Mouse (Mus musculus): ENCODE results near the gene Gm20518. TPM values are rescaled to one million over a fixed set of nuclear protein-coding genes. Genes with fewer than 3 reads are reported as not detected.

Gene Gm20518
- polyA plus RNA-seq, 1 experiment: 0.28 TPM

GRCm38 (mm10) chr16:17795643-17796042 lies 95.8 kb downstream of the Gm20518 start:
- TF ChIP-seq GATA1 (IDR thresholded peaks at IDR 0.05; ENCODE audit: low read length): no peak

- TF ChIP-seq GATA1 (IDR thresholded peaks at IDR 0.05; ENCODE audit: low read length): no peak
These were observed 97.4 kb downstream of the Gm20518 start for GRCm38 (mm10) chr16:17794047-17794446.

- no peak for TF ChIP-seq GATA1 (IDR thresholded peaks at IDR 0.05; ENCODE audit: low read length)
These were observed 98.7 kb downstream of the Gm20518 start for GRCm38 (mm10) chr16:17792728-17793127.

GRCm38 (mm10) chr16:17785337-17785736 lies 106.1 kb downstream of the Gm20518 start:
- TF ChIP-seq GATA1 (IDR thresholded peaks at IDR 0.05; ENCODE audit: low read length): no peak

Other genes starting within 250 kb of the Gm20518 start
- 6.1 and 7.5 TPM in 2 replicates for gene Ccdc74a, start 245.2 kb downstream of the Gm20518 start, polyA plus RNA-seq (2012)
- 176 and 227 TPM in 2 replicates for gene Med15, start 158.8 kb downstream of the Gm20518 start, polyA plus RNA-seq (2012)
- not detected in 2 replicates for gene Klhl22, start 132.1 kb downstream of the Gm20518 start, polyA plus RNA-seq (2012)
- gene Scarf2, start 94.4 kb downstream of the Gm20518 start, polyA plus RNA-seq (2012): not detected in 2 replicates
- gene B830017H08Rik, start 58.5 kb downstream of the Gm20518 start, polyA plus RNA-seq (2012): not detected in 2 replicates
- 0.62 and 1.5 TPM in 2 replicates for gene Car15, start 53.3 kb downstream of the Gm20518 start, polyA plus RNA-seq (2012)
- gene Tssk1, start 2.6 kb upstream of the Gm20518 start, polyA plus RNA-seq (2012): not detected in 2 replicates
- gene Dgcr2, start 6.9 kb upstream of the Gm20518 start, polyA plus RNA-seq (2012): 17.4 and 26.3 TPM in 2 replicates
- not detected in 2 replicates for gene Tssk2, start 7.0 kb upstream of the Gm20518 start, polyA plus RNA-seq (2012)
- gene Ess2, start 19.7 kb upstream of the Gm20518 start, polyA plus RNA-seq (2012): 25.9 and 26.0 TPM in 2 replicates
- gene Gsc2, start 23.4 kb upstream of the Gm20518 start, polyA plus RNA-seq (2012): not detected in 2 replicates
- 219 and 287 TPM in 2 replicates for gene Slc25a1, start 36.5 kb upstream of the Gm20518 start, polyA plus RNA-seq (2012)
- gene Vpreb2, start 88.8 kb upstream of the Gm20518 start, polyA plus RNA-seq (2012): not detected in 2 replicates
- 41.0 and 45.2 TPM in 2 replicates for gene Dgcr6, start 161.2 kb upstream of the Gm20518 start, polyA plus RNA-seq (2012)
- gene Prodh, start 198.5 kb upstream of the Gm20518 start, polyA plus RNA-seq (2012): 6.0 and 7.7 TPM in 2 replicates
- 0.03 TPM in 1 of 2 replicates, not detected in the other for gene Rtn4r, start 236.0 kb upstream of the Gm20518 start, polyA plus RNA-seq (2012)

Data from G1E-ER4 (cell line).